Mouse (Mus musculus) lung, adult 2 months (tissue): ENCODE results near the gene Cdyl2.

Experiments used
- CTCF ChIP-seq: fragments of 200-500 bp; IDR thresholded peaks from 2 replicates; pipeline ENCODE4 v1.5.1; 2011; ENCODE audit warnings: mild to moderate bottlenecking, low read length, control low read depth; ENCODE audit not compliant: insufficient read depth
- POLR2A ChIP-seq: fragments of 200-500 bp; IDR thresholded peaks from 2 replicates; pipeline ENCODE4 v1.6.1; 2011; ENCODE audit warnings: low read depth, mild to moderate bottlenecking, control low read depth, low read length, borderline replicate concordance; ENCODE audit errors: extremely low read depth

- no peak for TF ChIP-seq CTCF
- no peak for TF ChIP-seq POLR2A
Observed at GRCm38 (mm10) chr8:116617891-116618290, 114.9 kb downstream of the Cdyl2 start.
